Mouse (Mus musculus): Measurements from ENCODE around the gene Vma21.

- TF ChIP-seq CTCF (IDR thresholded peaks at IDR 0.05; ENCODE audit: low read depth, low read length) = no peak
- TF ChIP-seq GATA2 (IDR thresholded peaks at IDR 0.05; ENCODE audit: borderline replicate concordance, low read depth, low read length) = no peak
- TF ChIP-seq GATA1 (IDR thresholded peaks at IDR 0.05; ENCODE audit: borderline replicate concordance, low read length) = no peak
- TF ChIP-seq TAL1 (conservative IDR thresholded peaks at IDR 0.05; ENCODE audit: low read depth, low read length) = no peak
- no peak for TF ChIP-seq POLR2AphosphoS5 (IDR thresholded peaks at IDR 0.05; ENCODE audit: insufficient replicate concordance, low read depth, low read length)
Measured at GRCm38 (mm10) chrX:71797766-71798165, 18.0 kb upstream of the Vma21 start.
